Mouse (Mus musculus): ENCODE measurements around the gene Foxf1. TPM values are rescaled to one million over a fixed set of nuclear protein-coding genes. Genes with fewer than 3 reads are reported as not detected.

Gene Foxf1
- total and polyA plus RNA-seq, 3 experiments: not detected

DNA sequence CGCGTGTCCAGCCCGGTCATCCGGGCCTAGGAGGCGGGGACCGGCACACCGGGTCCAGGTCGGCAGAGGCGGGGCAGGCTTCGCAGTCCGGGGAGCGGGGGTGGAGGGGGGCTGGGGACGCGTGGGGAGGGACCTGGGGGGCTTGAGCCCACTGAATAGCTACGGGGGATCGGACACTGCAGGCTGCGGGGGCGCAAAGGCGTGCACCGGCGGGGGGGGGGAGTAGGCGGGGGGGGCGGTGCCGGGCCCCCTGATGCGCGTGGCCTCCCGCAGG, 313 bp upstream of the Foxf1 start:
- Histone ChIP-seq H3K4me3 (replicated peaks in 1 of 3; ENCODE audit: low read depth in 2 of 3, low read length in 2 of 3, poor library complexity in 1 of 3) (no peak overlapping the region), H3K27me3 (replicated peaks) (peaks cover 66% of the 10 kb centered on the region), H3K79me2 (replicated peaks; ENCODE audit: control insufficient read depth, extremely low read depth, insufficient read depth, poor library complexity, severe bottlenecking) (no peaks in the 10 kb centered on the region), H3K9me3 (replicated peaks; ENCODE audit: low read length) (peaks cover 29% of the 10 kb centered on the region), H3K36me3 (replicated peaks in 1 of 2; ENCODE audit: control insufficient read depth in 1 of 2, insufficient read depth in 1 of 2, low read length in 1 of 2) (no peaks in the 10 kb centered on the region), H3K4me1 (ENCODE audit: control insufficient read depth in 1 of 2, insufficient read depth in 2 of 2) (no peaks in the 10 kb centered on the region), H3K9ac (ENCODE audit: insufficient read depth, low read depth) (no peak overlapping the region), H3K4me2 (ENCODE audit: insufficient read depth, low read depth, poor library complexity, severe bottlenecking) (no peak overlapping the region), H3K27ac (ENCODE audit: insufficient read depth, low read depth) (no peak overlapping the region)
- DNase-seq (ENCODE audit: extremely low read depth): no peak
- in situ Hi-C loops (cut with MboI; ENCODE audit: low pct_ligation_motif_present, low pct_unique_long_range_greater_than_20kb, low sequenced_read_pairs): no loop called here
- TF ChIP-seq IRF4 (IDR thresholded peaks at IDR 0.05; ENCODE audit: low read depth, low read length) (no peak), TCF12 (IDR thresholded peaks at IDR 0.05; ENCODE audit: low read depth, low read length) (no peak), MYC (IDR thresholded peaks at IDR 0.05; ENCODE audit: low read depth, low read length) (no peak), RAD21 (IDR thresholded peaks at IDR 0.05; ENCODE audit: low read depth, low read length) (no peak), ZKSCAN1 (IDR thresholded peaks at IDR 0.05; ENCODE audit: borderline replicate concordance, low read depth, low read length) (no peak)
- dilution Hi-C loops (cut with MboI; ENCODE audit: extremely low pct_ligation_motif_present, extremely low pct_unique_long_range_greater_than_20kb, low sequenced_read_pairs): no loop called here

GRCm38 (mm10) chr8:121085011-121085410, 825 bp downstream of the Foxf1 start:
- Histone ChIP-seq H3K4me1 (ENCODE audit: control insufficient read depth in 1 of 2, insufficient read depth in 2 of 2) (no peaks in the 10 kb centered on the region), H3K27ac (ENCODE audit: insufficient read depth, low read depth) (no peak overlapping the region), H3K27me3 (replicated peaks) (peaks cover 66% of the 10 kb centered on the region), H3K9me3 (replicated peaks; ENCODE audit: low read length) (peaks cover 29% of the 10 kb centered on the region), H3K4me3 (replicated peaks in 1 of 3; ENCODE audit: low read depth in 2 of 3, low read length in 2 of 3, poor library complexity in 1 of 3) (no peak overlapping the region), H3K79me2 (replicated peaks; ENCODE audit: control insufficient read depth, extremely low read depth, insufficient read depth, poor library complexity, severe bottlenecking) (no peaks in the 10 kb centered on the region), H3K4me2 (ENCODE audit: insufficient read depth, low read depth, poor library complexity, severe bottlenecking) (no peak overlapping the region), H3K9ac (ENCODE audit: insufficient read depth, low read depth) (no peak overlapping the region), H3K36me3 (replicated peaks in 1 of 2; ENCODE audit: control insufficient read depth in 1 of 2, insufficient read depth in 1 of 2, low read length in 1 of 2) (no peaks in the 10 kb centered on the region)
- TF ChIP-seq MEF2A (IDR thresholded peaks at IDR 0.05; ENCODE audit: borderline replicate concordance, low read depth, low read length): no peak
- TF ChIP-seq ZKSCAN1 (IDR thresholded peaks at IDR 0.05; ENCODE audit: borderline replicate concordance, low read depth, low read length): no peak
- no peak for TF ChIP-seq ELF1 (IDR thresholded peaks at IDR 0.05; ENCODE audit: low read depth, low read length)
- no peak for TF ChIP-seq IRF4 (IDR thresholded peaks at IDR 0.05; ENCODE audit: low read depth, low read length)
- no peak for TF ChIP-seq BHLHE40 (IDR thresholded peaks at IDR 0.05; ENCODE audit: low read depth, low read length)
- no peak for TF ChIP-seq ZC3H11A (IDR thresholded peaks at IDR 0.05; ENCODE audit: low read depth, low read length)
- no peak for TF ChIP-seq PAX5 (IDR thresholded peaks at IDR 0.05; ENCODE audit: low read length)
- no peak for TF ChIP-seq GABPA (IDR thresholded peaks at IDR 0.05; ENCODE audit: insufficient replicate concordance, low read depth, low read length)
- no peak for TF ChIP-seq UBTF (IDR thresholded peaks at IDR 0.05; ENCODE audit: low read depth, low read length)
- dilution Hi-C loops (cut with MboI; ENCODE audit: extremely low pct_ligation_motif_present, extremely low pct_unique_long_range_greater_than_20kb, low sequenced_read_pairs) (no loop called here), in situ Hi-C loops (cut with MboI; ENCODE audit: low pct_ligation_motif_present, low pct_unique_long_range_greater_than_20kb, low sequenced_read_pairs) (no loop called here)
- no peak for DNase-seq (ENCODE audit: extremely low read depth)

DNA sequence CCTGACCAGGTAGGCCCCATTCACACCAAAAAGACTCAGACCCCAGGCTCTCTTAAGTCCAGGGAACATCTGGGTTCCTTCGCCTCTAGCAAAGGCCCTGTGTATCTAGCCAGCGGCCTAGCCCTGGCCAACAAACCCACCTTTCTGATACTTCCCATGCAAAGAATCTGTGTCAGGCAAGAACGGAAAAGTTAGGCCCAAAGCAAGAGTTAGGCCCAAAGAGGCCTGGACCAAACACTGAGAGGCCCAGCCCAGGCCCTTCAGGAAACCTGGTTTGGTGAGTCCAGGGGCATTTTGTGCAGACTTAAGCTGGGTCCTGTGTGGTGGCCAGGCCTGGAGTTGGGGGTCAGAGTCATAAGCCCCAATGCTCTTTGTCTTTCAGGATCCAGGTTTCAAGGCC, 1.4 kb downstream of the Foxf1 start:
- no peak overlapping the region for H3K27ac ChIP-seq (ENCODE audit: insufficient read depth, low read depth)
- TF ChIP-seq SIN3A (IDR thresholded peaks at IDR 0.05; ENCODE audit: low read length) (no peak), MAZ (IDR thresholded peaks at IDR 0.05; ENCODE audit: low read depth, low read length) (no peak), ELF1 (IDR thresholded peaks at IDR 0.05; ENCODE audit: low read depth, low read length) (no peak), UBTF (IDR thresholded peaks at IDR 0.05; ENCODE audit: low read depth, low read length) (no peak), EP300 (IDR thresholded peaks at IDR 0.05; ENCODE audit: low read length) (no peak), E2F4 (IDR thresholded peaks at IDR 0.05; ENCODE audit: insufficient replicate concordance, low read depth, low read length) (no peak)
- peaks cover 25% of the 10 kb centered on the region for H3K9me3 ChIP-seq (replicated peaks; ENCODE audit: low read length)
- DNase-seq (ENCODE audit: extremely low read depth): no peak
- H3K9ac ChIP-seq (ENCODE audit: insufficient read depth, low read depth): no peak overlapping the region
- H3K79me2 ChIP-seq (replicated peaks; ENCODE audit: control insufficient read depth, extremely low read depth, insufficient read depth, poor library complexity, severe bottlenecking): no peaks in the 10 kb centered on the region
- H3K4me1 ChIP-seq (ENCODE audit: control insufficient read depth in 1 of 2, insufficient read depth in 2 of 2): no peaks in the 10 kb centered on the region
- in situ Hi-C loops (cut with MboI; ENCODE audit: low pct_ligation_motif_present, low pct_unique_long_range_greater_than_20kb, low sequenced_read_pairs): no loop called here
- dilution Hi-C loops (cut with MboI; ENCODE audit: extremely low pct_ligation_motif_present, extremely low pct_unique_long_range_greater_than_20kb, low sequenced_read_pairs): no loop called here
- H3K36me3 ChIP-seq (replicated peaks in 1 of 2; ENCODE audit: control insufficient read depth in 1 of 2, insufficient read depth in 1 of 2, low read length in 1 of 2): no peaks in the 10 kb centered on the region
- peaks cover 65% of the 10 kb centered on the region for H3K27me3 ChIP-seq (replicated peaks)
- H3K4me3 ChIP-seq (replicated peaks in 1 of 3; ENCODE audit: low read depth in 2 of 3, low read length in 2 of 3, poor library complexity in 1 of 3): no peak overlapping the region
- H3K4me2 ChIP-seq (ENCODE audit: insufficient read depth, low read depth, poor library complexity, severe bottlenecking): no peak overlapping the region

Data from CH12.LX (cell line).